Mouse (Mus musculus) adrenal gland, adult (tissue): ENCODE results near the gene Fgfr1op2.

Experiments used
- DNase-seq, 2 experiments: peaks; one replicate each; pipeline ENCODE4 v3.0.0; 2022 to 2023; ENCODE audit warnings: low spot score in 1 of 2; ENCODE audit not compliant: inconsistent age in 2 of 2

Fgfr1op2 gene

GRCm38 (mm10) chr6:146602601-146603000 is 25.6 kb downstream of the Fgfr1op2 start:
- DNase-seq, result peak; percentile 70 to 83

GRCm38 (mm10) chr6:146603651-146604050 is 26.6 kb downstream of the Fgfr1op2 start:
- DNase-seq, result peak in 1 of 2 experiments; percentile 33

- no peak for DNase-seq
Observed at GRCm38 (mm10) chr6:146611385-146611784, 34.4 kb downstream of the Fgfr1op2 start.

GRCm38 (mm10) chr6:146611897-146612296 is 34.9 kb downstream of the Fgfr1op2 start:
- DNase-seq, result no peak

GRCm38 (mm10) chr6:146612736-146613135 is 35.7 kb downstream of the Fgfr1op2 start:
- DNase-seq, result no peak

- no peak for DNase-seq
Observed at GRCm38 (mm10) chr6:146613907-146614306, 36.9 kb downstream of the Fgfr1op2 start.

- DNase-seq, result no peak
Observed at GRCm38 (mm10) chr6:146614541-146614940, 37.5 kb downstream of the Fgfr1op2 start.

- DNase-seq, result no peak
Observed at GRCm38 (mm10) chr6:146615891-146616290, 38.9 kb downstream of the Fgfr1op2 start.

GRCm38 (mm10) chr6:146616670-146617069 is 39.7 kb downstream of the Fgfr1op2 start:
- no peak for DNase-seq

GRCm38 (mm10) chr6:146628123-146628522 is 51.1 kb downstream of the Fgfr1op2 start:
- no peak for DNase-seq

GRCm38 (mm10) chr6:146629781-146630756 is 53.1 kb downstream of the Fgfr1op2 start:
- DNase-seq, result no peak

- peak; percentile 78 to 89 for DNase-seq
Observed at GRCm38 (mm10) chr6:146630961-146631360, 54.0 kb downstream of the Fgfr1op2 start.

GRCm38 (mm10) chr6:146631847-146632246 is 54.8 kb downstream of the Fgfr1op2 start:
- no peak for DNase-seq

GRCm38 (mm10) chr6:146632403-146632802 is 55.4 kb downstream of the Fgfr1op2 start:
- no peak for DNase-seq

- DNase-seq, result peak in 1 of 2 experiments; percentile 63
Observed at GRCm38 (mm10) chr6:146633097-146633496, 56.1 kb downstream of the Fgfr1op2 start.

GRCm38 (mm10) chr6:146633629-146634014 is 56.6 kb downstream of the Fgfr1op2 start:
- no peak for DNase-seq

GRCm38 (mm10) chr6:146634015-146634722 is 57.2 kb downstream of the Fgfr1op2 start:
- DNase-seq, result peak; percentile 87 to 90

GRCm38 (mm10) chr6:146634759-146635606 is 58.0 kb downstream of the Fgfr1op2 start:
- DNase-seq, result no peak

GRCm38 (mm10) chr6:146636482-146636881 is 59.5 kb downstream of the Fgfr1op2 start:
- no peak for DNase-seq

GRCm38 (mm10) chr6:146640068-146640965 is 63.3 kb downstream of the Fgfr1op2 start:
- DNase-seq, result no peak
